8 mouse cellular contexts compared by ENCODE assay signal in genomic region chr1:66700149-66700692, GRCm38 (mm10). TPM values are rescaled to one million over a fixed set of nuclear protein-coding genes. Genes with fewer than 3 reads are reported as not detected.
DNase-seq lines count a peak whose midpoint lies in the region; ATAC-seq and TF ChIP-seq lines count a peak whose summit lies in the region.

No protein-coding gene starts in this region.

- H3K4me3 ChIP-seq in lung, embryonic 15.5 days: peak overlapping the region; percentile 62
- peak overlapping the region; percentile 65 for H3K4me3 ChIP-seq in forebrain, embryonic 13.5 days
- H3K4me3 ChIP-seq in liver, embryonic 14.5 days (ENCODE audit: insufficient read depth in 1 of 2, low read depth in 2 of 2, low read length in 2 of 2): peak overlapping the region; percentile 9 to 74; a peak in 3 of 4 replicates
- H3K4me3 ChIP-seq in stomach, embryonic 16.5 days (replicated peaks; ENCODE audit: low read length): peak overlapping the region; percentile 91

- peaks cover 16% of the 10 kb centered on the region for H3K4me1 ChIP-seq in lung, embryonic 15.5 days
- peaks cover 28% of the 10 kb centered on the region for H3K4me1 ChIP-seq in forebrain, embryonic 13.5 days
- peaks cover 14 to 17% of the 10 kb centered on the region in 2 experiments for H3K4me1 ChIP-seq in liver, embryonic 14.5 days (replicated peaks; ENCODE audit: control insufficient read depth in 2 of 2, insufficient read depth in 2 of 2, low read length in 1 of 2)
- peaks cover 11% of the 10 kb centered on the region for H3K4me1 ChIP-seq in stomach, embryonic 16.5 days (ENCODE audit: control insufficient read depth, insufficient read depth, low read length)

- no peaks in the 10 kb centered on the region for H3K9me3 ChIP-seq in lung, embryonic 15.5 days
- H3K9me3 ChIP-seq in forebrain, embryonic 13.5 days (replicated peaks): no peaks in the 10 kb centered on the region
- H3K9me3 ChIP-seq in liver, embryonic 14.5 days (ENCODE audit: control insufficient read depth, low read length): no peaks in the 10 kb centered on the region
- no peaks in the 10 kb centered on the region for H3K9me3 ChIP-seq in stomach, embryonic 16.5 days (replicated peaks; ENCODE audit: control insufficient read depth, low read length)

- 47% methylated on average over 5 of the region's 5 CpGs for WGBS in lung, embryonic 15.5 days
- WGBS in forebrain, embryonic 13.5 days: 44% methylated on average over 5 of the region's 5 CpGs
- 55% methylated on average over 5 of the region's 5 CpGs for WGBS in liver, embryonic 14.5 days (ENCODE audit: insufficient replicate concordance)
- 50% methylated on average over 5 of the region's 5 CpGs for WGBS in stomach, embryonic 16.5 days

- peak overlapping the region; percentile 55 for H3K4me2 ChIP-seq in lung, embryonic 15.5 days
- H3K4me2 ChIP-seq in forebrain, embryonic 13.5 days: peak overlapping the region; percentile 73
- peak overlapping the region; percentile 88 for H3K4me2 ChIP-seq in liver, embryonic 14.5 days (ENCODE audit: low read depth)
- peak overlapping the region; percentile 42 for H3K4me2 ChIP-seq in stomach, embryonic 16.5 days (ENCODE audit: low read depth, low read length)

- H3K27me3 ChIP-seq in lung, embryonic 15.5 days: no peaks in the 10 kb centered on the region
- H3K27me3 ChIP-seq in forebrain, embryonic 13.5 days: no peaks in the 10 kb centered on the region
- H3K27me3 ChIP-seq in liver, embryonic 14.5 days (ENCODE audit: control insufficient read depth, insufficient read depth, low read length): no peaks in the 10 kb centered on the region
- H3K27me3 ChIP-seq in stomach, embryonic 16.5 days (ENCODE audit: control insufficient read depth, insufficient read depth, low read length): no peaks in the 10 kb centered on the region

- peak; percentile 14; the same call in 1 of the 2 replicates for ATAC-seq in lung, embryonic 15.5 days (ENCODE audit: borderline replicate concordance, extremely low read depth, low FRiP score, low TSS enrichment)
- ATAC-seq in forebrain, embryonic 13.5 days: peak; percentile 54; the same call in 1 of the 2 replicates
- ATAC-seq in liver, embryonic 14.5 days (ENCODE audit: insufficient read depth): no peak
- ATAC-seq in stomach, embryonic 16.5 days (ENCODE audit: insufficient read depth, low FRiP score): peak; percentile 8; the same call in 1 of the 2 replicates

- no peaks in the 10 kb centered on the region for H3K36me3 ChIP-seq in lung, embryonic 15.5 days
- no peaks in the 10 kb centered on the region for H3K36me3 ChIP-seq in forebrain, embryonic 13.5 days (ENCODE audit: poor library complexity, severe bottlenecking)
- no peaks in the 10 kb centered on the region for H3K36me3 ChIP-seq in liver, embryonic 14.5 days (replicated peaks; ENCODE audit: control insufficient read depth, insufficient read depth, low read depth)
- H3K36me3 ChIP-seq in stomach, embryonic 16.5 days (ENCODE audit: control insufficient read depth, insufficient read depth, low read length): no peaks in the 10 kb centered on the region

- no peak for TF ChIP-seq EP300 in liver, embryonic 14.5 days (IDR thresholded peaks at IDR 0.05; ENCODE audit: low read depth)

- DNase-seq in lung, postnatal 10 days: no peak
- no peak for DNase-seq in liver, embryonic 14.5 days (ENCODE audit: low read depth in 3 of 3, low spot score in 3 of 3)
- DNase-seq in embryo, embryonic 11 days: no peak
- DNase-seq in urinary bladder, adult 2 months (ENCODE audit: low spot score): no peak
- DNase-seq in gastrocnemius, postnatal 4 days (ENCODE audit: low spot score in 2 of 2): no peak

- H3K27ac ChIP-seq in lung, embryonic 15.5 days: no peak overlapping the region
- H3K27ac ChIP-seq in forebrain, embryonic 13.5 days: no peak overlapping the region
- no peak overlapping the region for H3K27ac ChIP-seq in liver, embryonic 14.5 days
- H3K27ac ChIP-seq in stomach, embryonic 16.5 days (ENCODE audit: low read length): no peak overlapping the region; the same call in 1 of the 2 replicates

- no peak overlapping the region for H3K9ac ChIP-seq in lung, embryonic 15.5 days
- H3K9ac ChIP-seq in forebrain, embryonic 13.5 days: no peak overlapping the region
- H3K9ac ChIP-seq in liver, embryonic 14.5 days (replicated peaks): no peak overlapping the region
- peak overlapping the region; percentile 26; the same call in 1 of the 2 replicates for H3K9ac ChIP-seq in stomach, embryonic 16.5 days (ENCODE audit: low read length)

- no peak for TF ChIP-seq CTCF in liver, embryonic 14.5 days (IDR thresholded peaks at IDR 0.05; ENCODE audit: low read depth)

RNA-seq across cellular contexts. Expression of gene Rpe, which starts 0.4 kb away (rescaled TPM):
- polyA plus RNA-seq in lung, embryonic 15.5 days (2015; fragmentation: Nextera tagmentation; extraction: Ambion mirVana): 55.7 and 56.6 TPM in 2 replicates
- 47.5 and 47.8 TPM in 2 replicates for polyA plus RNA-seq in forebrain, embryonic 13.5 days (2015; fragmentation: Nextera tagmentation; extraction: Ambion mirVana)
- 7.4 and 11.5 TPM in 2 replicates for polyA plus RNA-seq in liver, embryonic 14.5 days (2012; rRNA removed)
- 27.4 and 31.2 TPM in 2 replicates for polyA plus RNA-seq in liver, embryonic 14.5 days (2014; fragmentation: Nextera tagmentation; extraction: Ambion mirVana)
- 55.8 and 60.0 TPM in 2 replicates for polyA plus RNA-seq in stomach, embryonic 16.5 days (2015; fragmentation: Nextera tagmentation; extraction: Ambion mirVana)
- 27.0 and 31.1 TPM in 2 replicates for polyA plus RNA-seq in urinary bladder, adult 2 months (2012; rRNA removed)
- total RNA-seq in gastrocnemius, postnatal 4 days (2021): 10 to 100 TPM; 14.5 to 16.1 TPM
